Mouse (Mus musculus): ENCODE results near the gene Dda1.

- no peak for TF ChIP-seq CTCF (IDR thresholded peaks at IDR 0.05; ENCODE audit: low read depth, low read length)
- no peak for TF ChIP-seq POLR2A (IDR thresholded peaks at IDR 0.05; ENCODE audit: borderline replicate concordance, low read depth, low read length)
Measured at GRCm38 (mm10) chr8:71498816-71499690, 30.1 kb downstream of the Dda1 start.
